Mouse (Mus musculus) forebrain, embryonic 11.5 days (tissue): ENCODE results near the gene Gpatch8. TPM values are rescaled to one million over a fixed set of nuclear protein-coding genes. Genes with fewer than 3 reads are reported as not detected.
"Not testable (repeated sequence)": the region's sequence is repeated elsewhere in the genome, so short reads cannot be mapped to it uniquely, and the experiment has no call there.

Experiments
- ATAC-seq: fragments of 200-750 bp; cut with Nextera tagmentation; replicated peaks from 2 replicates; pipeline ENCODE4 v1.8.0; 2017; ENCODE audit warnings: moderate TSS enrichment; ENCODE audit not compliant: low FRiP score
- DNase-seq: peaks from one replicate; pipeline ENCODE4 v3.0.0-alpha.2; 2017; ENCODE audit warnings: low spot score
- H3K27ac ChIP-seq: fragments of 300-500 bp; sonication (generic); 2 replicates; pipeline ENCODE4 v1.5.1; 2014; ENCODE audit warnings: low read depth, low read length
- H3K27me3 ChIP-seq: fragments of 300-500 bp; sonication (generic); 2 replicates; pipeline ENCODE4 v1.6.1; 2014; ENCODE audit warnings: mild to moderate bottlenecking, low read length, mixed read lengths; ENCODE audit not compliant: control insufficient read depth, insufficient read depth
- H3K36me3 ChIP-seq: fragments of 300-500 bp; sonication (generic); 2 replicates; pipeline ENCODE4 v1.6.1; 2014; ENCODE audit warnings: mild to moderate bottlenecking, low read length, moderate library complexity, mixed read lengths; ENCODE audit not compliant: control insufficient read depth, insufficient read depth
- H3K4me1 ChIP-seq: fragments of 300-500 bp; sonication (generic); replicated peaks from 2 replicates; pipeline ENCODE4 v1.6.1; 2014; ENCODE audit warnings: low read length, mixed read lengths; ENCODE audit not compliant: control insufficient read depth, insufficient read depth
- H3K4me2 ChIP-seq: fragments of 300-500 bp; sonication (generic); 2 replicates; pipeline ENCODE4 v1.6.1; 2014; ENCODE audit warnings: low read depth, mild to moderate bottlenecking, low read length, moderate library complexity, mixed read lengths; ENCODE audit not compliant: severe bottlenecking
- H3K4me3 ChIP-seq: fragments of 300-500 bp; sonication (generic); 2 replicates; pipeline ENCODE4 v1.5.1; 2014; ENCODE audit warnings: low read depth, low read length
- H3K9ac ChIP-seq: fragments of 300-500 bp; sonication (generic); 2 replicates; pipeline ENCODE4 v1.6.1; 2014; ENCODE audit warnings: low read length
- H3K9me3 ChIP-seq: fragments of 300-500 bp; sonication (generic); 2 replicates; pipeline ENCODE4 v1.6.1; 2016; ENCODE audit warnings: low read length, mixed read lengths; ENCODE audit not compliant: control insufficient read depth
- WGBS: fragments of 180-500 bp; shearing (Covaris S2); extraction: QIAGEN DNeasy Blood & Tissue Kit; methylation state at CpG from one replicate; pipeline ENCODE4 v1.1.7; 2014; 5-methylcytosine and 5-hydroxymethylcytosine counted together
- polyA plus RNA-seq: library from polyadenylated mRNA; unstranded; fragments of >200 nt; fragmentation: Nextera tagmentation; extraction: Ambion mirVana; gene quantifications from 2 replicates; pipeline ENCODE4 v1.2.1, GENCODE M21; 2014

The Gpatch8 gene
- polyA plus RNA-seq, 1 experiment from 2014 or later, result 54.5 TPM

GRCm38 (mm10) chr11:102541471-102541870, 14.7 kb downstream of the Gpatch8 start:
- DNase-seq, result no peak
- H3K9ac ChIP-seq, result no peak overlapping the region
- ATAC-seq, result no peak
- no peaks in the 10 kb centered on the region for H3K36me3 ChIP-seq
- H3K4me3 ChIP-seq, result no peak overlapping the region
- H3K9me3 ChIP-seq, result no peaks in the 10 kb centered on the region
- H3K27me3 ChIP-seq, result no peaks in the 10 kb centered on the region
- no peak overlapping the region for H3K4me2 ChIP-seq
- 94% methylated on average over 5 of the region's 5 CpGs for WGBS
- H3K4me1 ChIP-seq, result no peaks in the 10 kb centered on the region
- H3K27ac ChIP-seq, result no peak overlapping the region

GRCm38 (mm10) chr11:102540286-102540685, 15.9 kb downstream of the Gpatch8 start:
- not testable (repeated sequence) for H3K27me3 ChIP-seq, H3K4me3 ChIP-seq, ATAC-seq, H3K4me1 ChIP-seq, H3K36me3 ChIP-seq, H3K27ac ChIP-seq, H3K9ac ChIP-seq, H3K9me3 ChIP-seq, DNase-seq, H3K4me2 ChIP-seq

- WGBS, result 90% methylated on average over 1 of the region's 1 CpGs
- Histone ChIP-seq H3K9ac (no peak overlapping the region), H3K27ac (no peak overlapping the region), H3K4me2 (no peak overlapping the region), H3K27me3 (no peaks in the 10 kb centered on the region), H3K4me3 (no peak overlapping the region), H3K4me1 (no peaks in the 10 kb centered on the region), H3K9me3 (no peaks in the 10 kb centered on the region), H3K36me3 (no peaks in the 10 kb centered on the region)
- DNase-seq, result no peak
- ATAC-seq, result no peak
Measured at GRCm38 (mm10) chr11:102539690-102540089, 16.5 kb downstream of the Gpatch8 start.

- Histone ChIP-seq H3K9ac (no peak overlapping the region), H3K4me2 (no peak overlapping the region), H3K4me3 (no peak overlapping the region), H3K36me3 (no peaks in the 10 kb centered on the region), H3K27ac (no peak overlapping the region), H3K27me3 (no peaks in the 10 kb centered on the region), H3K4me1 (no peaks in the 10 kb centered on the region), H3K9me3 (no peaks in the 10 kb centered on the region)
- no peak for ATAC-seq
- WGBS, result 55% methylated on average over 3 of the region's 3 CpGs
- no peak for DNase-seq
Measured at GRCm38 (mm10) chr11:102536210-102536609, 20.0 kb downstream of the Gpatch8 start.

GRCm38 (mm10) chr11:102534078-102534477, 22.1 kb downstream of the Gpatch8 start:
- H3K27me3 ChIP-seq, result no peaks in the 10 kb centered on the region
- H3K9ac ChIP-seq, result no peak overlapping the region
- no peaks in the 10 kb centered on the region for H3K36me3 ChIP-seq
- DNase-seq (no peak), ATAC-seq (no peak)
- no peak overlapping the region for H3K27ac ChIP-seq
- WGBS, result 92% methylated on average over 2 of the region's 2 CpGs
- no peaks in the 10 kb centered on the region for H3K4me1 ChIP-seq
- H3K4me3 ChIP-seq, result no peak overlapping the region
- no peaks in the 10 kb centered on the region for H3K9me3 ChIP-seq
- no peak overlapping the region for H3K4me2 ChIP-seq

- Histone ChIP-seq H3K9me3 (no peaks in the 10 kb centered on the region), H3K36me3 (no peaks in the 10 kb centered on the region; the same call in 1 of the 2 replicates), H3K27ac (no peak overlapping the region), H3K4me1 (no peaks in the 10 kb centered on the region), H3K27me3 (no peaks in the 10 kb centered on the region), H3K9ac (no peak overlapping the region), H3K4me3 (no peak overlapping the region), H3K4me2 (no peak overlapping the region)
- DNase-seq (no peak), ATAC-seq (no peak)
- 77% methylated on average over 5 of the region's 5 CpGs for WGBS
Measured at GRCm38 (mm10) chr11:102531425-102531824, 24.8 kb downstream of the Gpatch8 start.

- Histone ChIP-seq H3K9ac (no peak overlapping the region), H3K4me1 (0 out of 2 replicates have a peak, but pooled peaks cover 2% of the 10 kb centered on the region), H3K4me3 (no peak overlapping the region), H3K9me3 (no peaks in the 10 kb centered on the region), H3K27me3 (no peaks in the 10 kb centered on the region), H3K36me3 (peaks cover 2% of the 10 kb centered on the region; the same call in 1 of the 2 replicates), H3K4me2 (no peak overlapping the region), H3K27ac (no peak overlapping the region)
- DNase-seq (no peak), ATAC-seq (no peak)
- WGBS, result 97% methylated on average over 1 of the region's 1 CpGs
Measured at GRCm38 (mm10) chr11:102514793-102515424, 41.3 kb downstream of the Gpatch8 start.

GRCm38 (mm10) chr11:102510226-102510625, 46.0 kb downstream of the Gpatch8 start:
- no peak overlapping the region for H3K4me3 ChIP-seq
- ATAC-seq, result no peak
- no peak overlapping the region for H3K27ac ChIP-seq
- no peaks in the 10 kb centered on the region for H3K9me3 ChIP-seq
- H3K4me2 ChIP-seq, result no peak overlapping the region
- no peaks in the 10 kb centered on the region; the same call in 1 of the 2 replicates for H3K36me3 ChIP-seq
- 74% methylated on average over 6 of the region's 6 CpGs for WGBS
- H3K4me1 ChIP-seq, result 0 out of 2 replicates have a peak, but pooled peaks cover 2% of the 10 kb centered on the region
- no peak overlapping the region for H3K9ac ChIP-seq
- no peaks in the 10 kb centered on the region for H3K27me3 ChIP-seq
- no peak for DNase-seq

GRCm38 (mm10) chr11:102496732-102497131, 59.5 kb downstream of the Gpatch8 start:
- ATAC-seq (no peak), DNase-seq (no peak)
- peaks cover 2% of the 10 kb centered on the region; the same call in 1 of the 2 replicates for H3K36me3 ChIP-seq
- no peak overlapping the region for H3K9ac ChIP-seq
- no peak overlapping the region for H3K4me3 ChIP-seq
- H3K4me1 ChIP-seq, result no peaks in the 10 kb centered on the region
- H3K27me3 ChIP-seq, result no peaks in the 10 kb centered on the region
- no peak overlapping the region for H3K27ac ChIP-seq
- H3K9me3 ChIP-seq, result no peaks in the 10 kb centered on the region
- WGBS, result 80% methylated on average over 2 of the region's 2 CpGs
- H3K4me2 ChIP-seq, result no peak overlapping the region
